Mouse (Mus musculus) stomach, postnatal 0 days (tissue): ENCODE results near the gene Krt7. TPM values are rescaled to one million over a fixed set of nuclear protein-coding genes. Genes with fewer than 3 reads are reported as not detected.

Experiments used
- ATAC-seq: fragments of 200-750 bp; cut with Nextera tagmentation; 2 replicates; pipeline ENCODE4 v1.8.0; 2017; ENCODE audit not compliant: low FRiP score, low TSS enrichment
- DNase-seq: peaks from one replicate; pipeline ENCODE4 v3.0.0-alpha.2; 2016; ENCODE audit warnings: low spot score
- H3K27ac ChIP-seq: fragments of 300-500 bp; sonication (generic); replicated peaks from 2 replicates; pipeline ENCODE4 v1.5.1; 2014; ENCODE audit warnings: mild to moderate bottlenecking, control low read depth
- H3K27me3 ChIP-seq: fragments of 300-500 bp; sonication (generic); 2 replicates; pipeline ENCODE4 v1.6.1; 2014; ENCODE audit warnings: low read length; ENCODE audit not compliant: control insufficient read depth, insufficient read depth
- H3K36me3 ChIP-seq: fragments of 300-500 bp; sonication (generic); 2 replicates; pipeline ENCODE4 v1.6.1; 2014; ENCODE audit warnings: low read length, mixed read lengths; ENCODE audit not compliant: control insufficient read depth, insufficient read depth
- H3K4me1 ChIP-seq: fragments of 300-500 bp; sonication (generic); replicated peaks from 2 replicates; pipeline ENCODE4 v1.6.1; 2014; ENCODE audit warnings: antibody characterized with exemption; ENCODE audit not compliant: control insufficient read depth, insufficient read depth
- H3K4me2 ChIP-seq: fragments of 300-500 bp; sonication (generic); replicated peaks from 2 replicates; pipeline ENCODE4 v1.6.1; 2014; ENCODE audit warnings: low read depth, mild to moderate bottlenecking, control low read depth, moderate library complexity
- H3K4me3 ChIP-seq: fragments of 300-500 bp; sonication (generic); 2 replicates; pipeline ENCODE4 v1.5.1; 2014; ENCODE audit warnings: low read depth, low read length, control low read depth
- H3K9ac ChIP-seq: fragments of 300-500 bp; sonication (generic); 2 replicates; pipeline ENCODE4 v1.6.1; 2014; ENCODE audit warnings: mild to moderate bottlenecking, low read length, control low read depth, mixed read lengths
- H3K9me3 ChIP-seq: fragments of 300-500 bp; sonication (generic); 2 replicates; pipeline ENCODE4 v1.6.1; 2016; ENCODE audit warnings: low read length; ENCODE audit not compliant: control insufficient read depth
- CTCF ChIP-seq: IDR thresholded peaks from 2 replicates; pipeline ENCODE4 v1.5.1; 2016; ENCODE audit warnings: antibody characterized with exemption, low read depth, mild to moderate bottlenecking, moderate library complexity
- EP300 ChIP-seq: optimal IDR thresholded peaks from 2 replicates; pipeline ENCODE3; 2016; ENCODE audit warnings: antibody characterized with exemption
- WGBS: fragments of 180-500 bp; shearing (Covaris S2); extraction: QIAGEN DNeasy Blood & Tissue Kit; methylation state at CpG from one replicate; pipeline ENCODE4 v1.1.7; 2014; 5-methylcytosine and 5-hydroxymethylcytosine counted together
- polyA plus RNA-seq: library from polyadenylated mRNA; unstranded; fragments of >200 nt; fragmentation: Nextera tagmentation; extraction: Ambion mirVana; gene quantifications from 2 replicates; pipeline ENCODE4 v1.2.1, GENCODE M21; 2015

The Krt7 gene
- polyA plus RNA-seq, 1 experiment from 2014 or later = 191 TPM

DNA sequence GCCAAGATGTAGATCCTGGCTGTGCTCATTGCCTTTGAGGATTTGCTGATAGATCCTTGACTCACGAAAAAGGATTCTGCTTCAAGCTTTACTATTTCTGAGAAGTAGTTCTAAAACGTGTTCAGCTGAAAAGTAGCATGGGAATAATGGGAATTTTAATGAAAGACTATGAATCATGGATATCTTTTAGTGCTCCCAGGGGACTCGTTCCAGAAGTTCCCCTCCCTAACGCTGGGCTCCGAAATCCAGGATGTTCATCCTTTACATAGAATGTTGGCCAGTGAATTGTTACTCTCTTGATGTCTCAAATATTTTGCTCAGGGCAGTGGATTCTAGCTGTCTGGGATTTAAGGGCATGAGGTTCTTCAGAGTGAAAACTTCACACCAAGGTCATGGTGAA is 18.6 kb upstream of the Krt7 start:
- ATAC-seq (no peak), DNase-seq (no peak)
- H3K4me3 ChIP-seq = no peak overlapping the region
- H3K36me3 ChIP-seq = no peaks in the 10 kb centered on the region
- 74% methylated on average over 5 of the region's 5 CpGs for WGBS
- H3K9ac ChIP-seq = no peak overlapping the region
- no peaks in the 10 kb centered on the region for H3K9me3 ChIP-seq
- no peak overlapping the region for H3K4me2 ChIP-seq
- H3K27ac ChIP-seq = no peak overlapping the region
- no peaks in the 10 kb centered on the region for H3K4me1 ChIP-seq
- H3K27me3 ChIP-seq = no peaks in the 10 kb centered on the region
- TF ChIP-seq CTCF (no peak), EP300 (no peak)

DNA sequence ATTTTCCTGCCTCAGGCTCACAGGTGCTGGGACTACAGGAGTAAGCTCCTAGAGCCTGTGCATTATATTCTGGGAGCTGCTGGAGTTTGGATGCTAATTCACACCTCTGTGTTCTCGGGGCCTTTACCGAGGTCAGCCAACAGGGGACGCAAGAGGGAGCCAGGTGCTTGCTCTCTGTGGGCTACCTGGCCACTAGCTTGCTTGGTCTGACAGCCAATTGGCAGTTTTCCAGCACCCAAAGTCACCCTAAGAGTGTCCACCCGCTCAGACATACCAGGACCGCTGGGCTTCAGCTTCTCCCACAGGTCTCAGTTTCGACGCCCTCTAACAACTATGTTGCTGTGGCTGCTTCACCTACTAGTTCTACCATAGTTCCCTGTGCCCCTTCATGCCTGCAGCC is 15.9 kb upstream of the Krt7 start:
- Histone ChIP-seq H3K9me3 (no peaks in the 10 kb centered on the region), H3K4me3 (no peak overlapping the region), H3K36me3 (no peaks in the 10 kb centered on the region), H3K27ac (no peak overlapping the region), H3K9ac (no peak overlapping the region), H3K27me3 (no peaks in the 10 kb centered on the region), H3K4me2 (no peak overlapping the region), H3K4me1 (no peaks in the 10 kb centered on the region)
- DNase-seq (no peak), ATAC-seq (no peak)
- 60% methylated on average over 7 of the region's 7 CpGs for WGBS
- TF ChIP-seq CTCF = peak; percentile 55
- no peak for TF ChIP-seq EP300

DNA sequence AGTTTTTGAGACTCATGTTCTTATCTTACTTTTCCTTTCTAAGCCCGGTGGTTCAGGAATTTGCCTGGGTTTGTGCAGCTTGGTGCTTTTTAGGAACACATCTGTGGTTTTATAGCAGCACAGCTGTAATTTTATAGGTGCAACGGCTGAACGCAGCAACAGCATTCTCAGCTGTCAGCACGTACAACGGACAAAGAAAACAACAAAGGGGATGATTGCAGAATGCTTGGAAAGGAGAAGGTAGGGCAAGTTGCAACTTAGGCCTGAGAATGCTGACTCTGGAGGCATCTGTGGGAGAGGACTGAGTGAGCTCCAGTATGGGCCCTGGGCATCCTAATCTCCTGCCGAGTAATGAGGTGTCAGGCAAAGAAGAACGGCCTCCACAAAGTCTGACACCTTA is 14.4 kb upstream of the Krt7 start:
- no peak overlapping the region for H3K4me2 ChIP-seq
- H3K9me3 ChIP-seq = no peaks in the 10 kb centered on the region
- WGBS = 49% methylated on average over 7 of the region's 7 CpGs
- TF ChIP-seq CTCF = no peak
- TF ChIP-seq EP300 = no peak
- H3K4me3 ChIP-seq = no peak overlapping the region
- H3K4me1 ChIP-seq = no peaks in the 10 kb centered on the region
- no peak overlapping the region for H3K27ac ChIP-seq
- no peak overlapping the region for H3K9ac ChIP-seq
- ATAC-seq (no peak), DNase-seq (no peak)
- no peaks in the 10 kb centered on the region for H3K27me3 ChIP-seq
- H3K36me3 ChIP-seq = no peaks in the 10 kb centered on the region

DNA sequence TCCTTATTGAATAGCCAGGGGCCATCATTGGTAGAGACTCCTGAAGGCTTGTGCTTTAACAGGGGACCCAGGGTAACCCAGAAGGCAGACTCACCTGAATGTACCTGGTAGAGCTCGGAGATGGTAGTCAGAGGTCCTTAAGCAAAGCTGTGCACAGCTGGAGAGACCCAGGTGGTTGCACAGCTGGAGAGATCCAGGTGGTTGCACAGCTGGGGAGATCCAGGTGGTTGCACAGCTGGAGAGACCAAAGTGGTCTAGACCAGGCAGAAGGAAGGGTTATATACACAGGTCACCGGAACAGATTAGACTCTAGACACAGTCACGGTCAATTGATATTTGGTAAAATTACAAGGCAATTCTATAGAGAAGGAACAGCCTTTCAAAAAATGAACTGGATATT is 13.9 kb upstream of the Krt7 start:
- Histone ChIP-seq H3K27me3 (no peaks in the 10 kb centered on the region), H3K4me1 (no peaks in the 10 kb centered on the region), H3K36me3 (no peaks in the 10 kb centered on the region), H3K9ac (no peak overlapping the region), H3K4me3 (no peak overlapping the region), H3K9me3 (no peaks in the 10 kb centered on the region), H3K4me2 (no peak overlapping the region), H3K27ac (no peak overlapping the region)
- TF ChIP-seq EP300 (no peak), CTCF (no peak)
- DNase-seq (no peak), ATAC-seq (no peak)
- WGBS = 63% methylated on average over 3 of the region's 3 CpGs

DNA sequence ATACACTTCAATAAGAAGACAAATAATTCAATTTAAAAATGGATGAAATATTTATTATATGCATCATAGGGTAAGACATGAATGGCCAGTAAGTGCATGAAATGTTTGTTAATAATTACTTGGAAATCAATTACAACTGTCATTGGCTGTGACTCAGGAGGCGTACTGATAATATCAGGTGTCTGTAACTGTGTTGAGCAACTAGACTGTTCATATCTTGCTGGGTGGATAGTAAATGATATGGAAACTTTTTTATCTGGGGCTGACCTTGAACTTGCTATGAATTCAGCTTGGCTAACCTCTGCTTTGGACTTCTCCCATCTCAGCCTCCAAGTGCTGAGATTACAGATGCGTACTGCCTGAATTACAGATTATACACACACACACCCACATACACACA is 13.2 kb upstream of the Krt7 start:
- no peak overlapping the region for H3K4me2 ChIP-seq
- no peaks in the 10 kb centered on the region for H3K9me3 ChIP-seq
- no peak for TF ChIP-seq EP300
- TF ChIP-seq CTCF = no peak
- H3K4me3 ChIP-seq = no peak overlapping the region
- H3K36me3 ChIP-seq = no peaks in the 10 kb centered on the region
- H3K9ac ChIP-seq = no peak overlapping the region
- H3K27ac ChIP-seq = no peak overlapping the region
- no peaks in the 10 kb centered on the region for H3K27me3 ChIP-seq
- DNase-seq = no peak
- no peaks in the 10 kb centered on the region for H3K4me1 ChIP-seq
- no peak for ATAC-seq
- WGBS = 57% methylated on average over 2 of the region's 2 CpGs

DNA sequence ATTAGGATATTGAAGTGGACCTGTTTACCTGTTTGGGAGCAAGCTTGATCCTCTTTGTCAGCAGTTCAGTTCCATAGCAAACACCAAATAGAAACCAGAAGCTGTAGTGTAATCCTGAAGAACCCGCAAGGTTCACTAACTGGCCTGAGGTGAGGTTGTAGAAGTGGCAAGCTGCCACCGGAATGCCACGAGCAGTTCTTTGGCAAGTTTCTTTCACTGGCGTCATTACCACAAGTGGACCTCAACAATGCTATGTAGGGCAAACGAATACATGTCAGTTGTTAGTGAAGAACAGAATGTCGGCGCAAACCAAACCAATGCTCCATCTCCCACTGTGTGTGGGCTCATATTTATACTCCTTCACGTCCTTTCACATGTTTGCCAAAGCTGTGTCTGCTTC is 12.6 kb upstream of the Krt7 start:
- TF ChIP-seq CTCF (no peak), EP300 (no peak)
- Histone ChIP-seq H3K4me2 (no peak overlapping the region), H3K4me3 (no peak overlapping the region), H3K36me3 (no peaks in the 10 kb centered on the region), H3K9me3 (no peaks in the 10 kb centered on the region), H3K4me1 (no peaks in the 10 kb centered on the region), H3K9ac (no peak overlapping the region), H3K27me3 (no peaks in the 10 kb centered on the region), H3K27ac (no peak overlapping the region)
- no peak for DNase-seq
- 77% methylated on average over 8 of the region's 8 CpGs for WGBS
- no peak for ATAC-seq
